Comparison of ENCODE assay signal across 36 mouse cellular contexts in genomic region chr3:103759261-103759970, GRCm38 (mm10). TPM values are rescaled to one million over a fixed set of nuclear protein-coding genes. Genes with fewer than 3 reads are reported as not detected.
DNase-seq lines count a peak whose midpoint lies in the region; ATAC-seq and TF ChIP-seq lines count a peak whose summit lies in the region.
"Had no signal": no experiment of that assay in that cellular context is flagged by ENCODE, and none has a peak within 500 bp of the region (broad histone marks: within the 10 kb centered on the region; RNA-seq: fewer than 3 reads in every experiment).

No protein-coding gene starts in this region.

- TF ChIP-seq CTCF in stomach, postnatal 0 days (IDR thresholded peaks at IDR 0.05; ENCODE audit: low read depth) = no peak

- H3K9me3 ChIP-seq in intestine, embryonic 15.5 days = no peaks in the 10 kb centered on the region
- no peaks in the 10 kb centered on the region for H3K9me3 ChIP-seq in stomach, postnatal 0 days (ENCODE audit: control insufficient read depth, low read length)
- H3K9me3 ChIP-seq in midbrain, embryonic 11.5 days (ENCODE audit: control insufficient read depth, low read length) = no peaks in the 10 kb centered on the region
- H3K9me3 ChIP-seq: embryonic facial prominence, embryonic 10.5 days; embryonic facial prominence, embryonic 15.5 days; hindbrain, embryonic 13.5 days; liver, embryonic 15.5 days; midbrain, embryonic 10.5 days; neural tube, embryonic 13.5 days had no signal

- intact Hi-C loops in heart, postnatal 10 days (cut with DNase I) = no loop called here

- H3K4me2 ChIP-seq in intestine, embryonic 15.5 days (replicated peaks) = no peak overlapping the region
- no peak overlapping the region for H3K4me2 ChIP-seq in stomach, postnatal 0 days (replicated peaks; ENCODE audit: low read depth)
- H3K4me2 ChIP-seq in midbrain, embryonic 11.5 days = no peak overlapping the region
- H3K4me2 ChIP-seq: embryonic facial prominence, embryonic 15.5 days; heart, embryonic 11.5 days; hindbrain, embryonic 13.5 days; liver, embryonic 15.5 days; lung, embryonic 14.5 days; neural tube, embryonic 13.5 days had no signal

- H3K9ac ChIP-seq in intestine, embryonic 15.5 days = no peak overlapping the region
- H3K9ac ChIP-seq in stomach, postnatal 0 days (ENCODE audit: low read length) = no peak overlapping the region
- H3K9ac ChIP-seq in midbrain, embryonic 11.5 days (ENCODE audit: low read length) = no peak overlapping the region
- H3K9ac ChIP-seq: embryonic facial prominence, embryonic 15.5 days; hindbrain, embryonic 13.5 days; liver, embryonic 15.5 days; lung, embryonic 14.5 days; neural tube, embryonic 13.5 days had no signal

- H3K4me1 ChIP-seq in intestine, embryonic 15.5 days (replicated peaks) = no peaks in the 10 kb centered on the region
- no peaks in the 10 kb centered on the region for H3K4me1 ChIP-seq in stomach, postnatal 0 days (replicated peaks; ENCODE audit: control insufficient read depth, insufficient read depth)
- no peaks in the 10 kb centered on the region for H3K4me1 ChIP-seq in midbrain, embryonic 11.5 days (ENCODE audit: control insufficient read depth, insufficient read depth, low read length)
- H3K4me1 ChIP-seq: embryonic facial prominence, embryonic 10.5 days; embryonic facial prominence, embryonic 15.5 days; hindbrain, embryonic 13.5 days; liver, embryonic 15.5 days; midbrain, embryonic 10.5 days; neural tube, embryonic 13.5 days had no signal

- DNase-seq in heart, adult 11 months = peak; percentile 46
- DNase-seq in heart, postnatal 10 days = no peak
- peak; percentile 32 for DNase-seq in Muller cell, postnatal 12 days (ENCODE audit: inconsistent ontology term)
- no peak for DNase-seq in urinary bladder, postnatal 14 days (ENCODE audit: low spot score)
- no peak for DNase-seq in stomach, postnatal 0 days (ENCODE audit: low spot score)
- DNase-seq in urinary bladder, postnatal 36 days (ENCODE audit: low spot score in 2 of 2) = no peak
- DNase-seq in midbrain, embryonic 11.5 days (ENCODE audit: low spot score, missing footprints) = no peak
- DNase-seq: adrenal gland, postnatal 25 days; cerebellum, adult 8-10 months; cerebellum, postnatal 25 days; gastrocnemius, postnatal 25 days; heart, adult 18-20 months; heart, postnatal 4 days; kidney, adult 8-10 months; layer of hippocampus, adult 9-11 months; liver; lung, embryonic 14.5 days; lung, postnatal 14 days had no signal

- TF ChIP-seq EP300 in stomach, postnatal 0 days (optimal IDR thresholded peaks at IDR 0.05) = no peak

- 72% methylated on average over 5 of the region's 5 CpGs for WGBS in intestine, embryonic 15.5 days
- WGBS in stomach, postnatal 0 days = 78% methylated on average over 5 of the region's 5 CpGs
- WGBS in midbrain, embryonic 11.5 days = 89% methylated on average over 5 of the region's 5 CpGs

- H3K27me3 ChIP-seq in intestine, embryonic 15.5 days (replicated peaks) = no peaks in the 10 kb centered on the region
- no peaks in the 10 kb centered on the region for H3K27me3 ChIP-seq in stomach, postnatal 0 days (ENCODE audit: control insufficient read depth, insufficient read depth, low read length)
- no peaks in the 10 kb centered on the region for H3K27me3 ChIP-seq in midbrain, embryonic 11.5 days (ENCODE audit: control insufficient read depth, insufficient read depth, low read length)
- H3K27me3 ChIP-seq: embryonic facial prominence, embryonic 15.5 days; hindbrain, embryonic 13.5 days; liver, embryonic 15.5 days; neural tube, embryonic 13.5 days had no signal

- ATAC-seq in intestine, embryonic 15.5 days = peak; percentile 79
- ATAC-seq in stomach, postnatal 0 days (ENCODE audit: low FRiP score, low TSS enrichment) = no peak
- ATAC-seq in midbrain, embryonic 11.5 days (ENCODE audit: low FRiP score) = no peak
- ATAC-seq: forebrain, embryonic 14.5 days had no signal

- H3K36me3 ChIP-seq in intestine, embryonic 15.5 days = peaks cover 32% of the 10 kb centered on the region
- peaks cover 15% of the 10 kb centered on the region; the same call in 1 of the 2 replicates for H3K36me3 ChIP-seq in stomach, postnatal 0 days (ENCODE audit: control insufficient read depth, insufficient read depth, low read length)
- H3K36me3 ChIP-seq in midbrain, embryonic 11.5 days (ENCODE audit: control insufficient read depth, insufficient read depth, low read length) = peaks cover 3% of the 10 kb centered on the region; the same call in 1 of the 2 replicates

- H3K27ac ChIP-seq in intestine, embryonic 15.5 days = no peak overlapping the region
- no peak overlapping the region for H3K27ac ChIP-seq in stomach, postnatal 0 days (replicated peaks)
- H3K27ac ChIP-seq in midbrain, embryonic 11.5 days (ENCODE audit: low read depth, low read length) = no peak overlapping the region
- H3K27ac ChIP-seq: embryonic facial prominence, embryonic 10.5 days; embryonic facial prominence, embryonic 15.5 days; hindbrain, embryonic 13.5 days; kidney, postnatal 0 days; liver, embryonic 15.5 days; midbrain, embryonic 10.5 days; neural tube, embryonic 13.5 days had no signal

- no peak overlapping the region for H3K4me3 ChIP-seq in intestine, embryonic 15.5 days (replicated peaks)
- H3K4me3 ChIP-seq in stomach, postnatal 0 days (ENCODE audit: low read depth, low read length) = no peak overlapping the region
- no peak overlapping the region for H3K4me3 ChIP-seq in midbrain, embryonic 11.5 days (ENCODE audit: low read depth, low read length)
- H3K4me3 ChIP-seq: embryonic facial prominence, embryonic 10.5 days; embryonic facial prominence, embryonic 15.5 days; hindbrain, embryonic 13.5 days; liver, embryonic 15.5 days; midbrain, embryonic 10.5 days; neural tube, embryonic 13.5 days had no signal

RNA-seq across cellular contexts. Expression of gene Gm10964, which starts 20.2 kb away (rescaled TPM):
- not detected for total RNA-seq in heart, postnatal 10 days (2021)
- polyA plus RNA-seq in intestine, embryonic 15.5 days (2015; fragmentation: Nextera tagmentation; extraction: Ambion mirVana) = not detected in 2 replicates
- not detected in 2 replicates for polyA plus RNA-seq in stomach, postnatal 0 days (2015; fragmentation: Nextera tagmentation; extraction: Ambion mirVana)
- not detected in 2 replicates for polyA plus RNA-seq in midbrain, embryonic 11.5 days (2014; fragmentation: Nextera tagmentation; extraction: Ambion mirVana)
- total RNA-seq: adrenal gland, postnatal 25 days; gastrocnemius, adult 18-20 months; gastrocnemius, postnatal 25 days; heart, adult 18-20 months; heart, postnatal 4 days; left cerebral cortex, postnatal 10 days; MEL; midbrain, postnatal 0 days had no signal
- polyA plus RNA-seq: embryonic facial prominence, embryonic 10.5 days; embryonic facial prominence, embryonic 15.5 days; forebrain, embryonic 14.5 days; heart, embryonic 11.5 days; heart, embryonic 16.5 days; hindbrain, embryonic 13.5 days; kidney, postnatal 0 days; large intestine, adult 2 months; limb, embryonic 11.5 days; liver, embryonic 15.5 days; lung, embryonic 14.5 days; midbrain, embryonic 10.5 days; midbrain, postnatal 0 days; neural tube, embryonic 13.5 days; stomach, embryonic 14.5 days had no signal

RNA-seq across cellular contexts. Expression of gene Olfml3, which starts 21.6 kb away (rescaled TPM):
- total RNA-seq in heart, postnatal 10 days (2021) = 1 to 10 TPM; 7.6 to 7.9 TPM
- polyA plus RNA-seq in intestine, embryonic 15.5 days (2015; fragmentation: Nextera tagmentation; extraction: Ambion mirVana) = 45.4 and 47.4 TPM in 2 replicates
- polyA plus RNA-seq in stomach, postnatal 0 days (2015; fragmentation: Nextera tagmentation; extraction: Ambion mirVana) = 18.0 and 19.5 TPM in 2 replicates
- 8.9 and 10.5 TPM in 2 replicates for polyA plus RNA-seq in midbrain, embryonic 11.5 days (2014; fragmentation: Nextera tagmentation; extraction: Ambion mirVana)

RNA-seq across cellular contexts. Expression of gene Hipk1, which starts 31.9 kb away (rescaled TPM):
- total RNA-seq in heart, postnatal 10 days (2021) = 100 to 1,000 TPM; 102 to 117 TPM
- polyA plus RNA-seq in intestine, embryonic 15.5 days (2015; fragmentation: Nextera tagmentation; extraction: Ambion mirVana) = 8.7 and 9.8 TPM in 2 replicates
- 6.7 and 7.5 TPM in 2 replicates for polyA plus RNA-seq in stomach, postnatal 0 days (2015; fragmentation: Nextera tagmentation; extraction: Ambion mirVana)
- 15.9 and 16.6 TPM in 2 replicates for polyA plus RNA-seq in midbrain, embryonic 11.5 days (2014; fragmentation: Nextera tagmentation; extraction: Ambion mirVana)

RNA-seq across cellular contexts. Expression of gene Dclre1b, which starts 49.8 kb away (rescaled TPM):
- 10 to 100 TPM; 12.4 to 13.5 TPM for total RNA-seq in heart, postnatal 10 days (2021)
- 21.5 and 22.1 TPM in 2 replicates for polyA plus RNA-seq in intestine, embryonic 15.5 days (2015; fragmentation: Nextera tagmentation; extraction: Ambion mirVana)
- polyA plus RNA-seq in stomach, postnatal 0 days (2015; fragmentation: Nextera tagmentation; extraction: Ambion mirVana) = 15.3 and 16.3 TPM in 2 replicates
- polyA plus RNA-seq in midbrain, embryonic 11.5 days (2014; fragmentation: Nextera tagmentation; extraction: Ambion mirVana) = 36.3 and 44.6 TPM in 2 replicates

RNA-seq across cellular contexts. Expression of gene Ap4b1, which starts 49.9 kb away (rescaled TPM):
- 10 to 100 TPM; 11.5 to 14.0 TPM for total RNA-seq in heart, postnatal 10 days (2021)
- polyA plus RNA-seq in intestine, embryonic 15.5 days (2015; fragmentation: Nextera tagmentation; extraction: Ambion mirVana) = 19.4 and 20.6 TPM in 2 replicates
- 12.2 TPM in 2 replicates for polyA plus RNA-seq in stomach, postnatal 0 days (2015; fragmentation: Nextera tagmentation; extraction: Ambion mirVana)
- 22.8 and 25.6 TPM in 2 replicates for polyA plus RNA-seq in midbrain, embryonic 11.5 days (2014; fragmentation: Nextera tagmentation; extraction: Ambion mirVana)

Comparison
In these comparisons a context has a peak if more than half of its experiments do, and no peak if none do; other contexts are left out.
1. DNase-seq: peak in heart, adult 11 months (single experiment) and Muller cell, postnatal 12 days (single experiment); none in heart, postnatal 10 days (0 of 2), urinary bladder, postnatal 14 days (single experiment), stomach, postnatal 0 days (single experiment), urinary bladder, postnatal 36 days (0 of 2) and midbrain, embryonic 11.5 days (single experiment).